Mouse (Mus musculus) lung, postnatal 0 days (tissue): ENCODE data around the gene Csad.

Experiments used
- CTCF ChIP-seq: IDR thresholded peaks from 2 replicates; pipeline ENCODE4 v1.5.1; 2016; ENCODE audit warnings: antibody characterized with exemption, mild to moderate bottlenecking
- EP300 ChIP-seq: IDR thresholded peaks from 2 replicates; pipeline ENCODE4 v1.6.1; 2016; ENCODE audit warnings: antibody characterized with exemption, mild to moderate bottlenecking, control low read depth

DNA sequence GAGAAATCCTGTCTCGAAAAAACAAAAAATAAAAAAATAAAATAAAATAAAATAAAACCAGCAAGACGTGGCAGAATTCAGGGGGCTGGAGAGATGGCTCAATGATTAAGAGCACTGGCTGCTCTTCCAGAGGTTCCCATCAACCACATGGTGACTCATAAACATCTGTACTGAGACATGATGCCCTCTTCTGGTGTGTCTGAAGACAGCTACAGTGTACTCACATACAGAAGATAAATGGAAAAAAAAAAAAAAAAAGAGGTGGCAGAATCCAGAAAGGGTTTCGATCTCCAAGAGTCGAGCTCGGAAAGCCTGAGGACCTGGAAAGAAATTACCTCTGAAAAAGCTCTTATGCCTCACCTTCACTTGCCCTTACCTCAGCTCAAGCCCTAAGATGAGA lies 63.4 kb downstream of the Csad start:
- no peak for TF ChIP-seq EP300
- no peak for TF ChIP-seq CTCF
